In the genomic region with DNA sequence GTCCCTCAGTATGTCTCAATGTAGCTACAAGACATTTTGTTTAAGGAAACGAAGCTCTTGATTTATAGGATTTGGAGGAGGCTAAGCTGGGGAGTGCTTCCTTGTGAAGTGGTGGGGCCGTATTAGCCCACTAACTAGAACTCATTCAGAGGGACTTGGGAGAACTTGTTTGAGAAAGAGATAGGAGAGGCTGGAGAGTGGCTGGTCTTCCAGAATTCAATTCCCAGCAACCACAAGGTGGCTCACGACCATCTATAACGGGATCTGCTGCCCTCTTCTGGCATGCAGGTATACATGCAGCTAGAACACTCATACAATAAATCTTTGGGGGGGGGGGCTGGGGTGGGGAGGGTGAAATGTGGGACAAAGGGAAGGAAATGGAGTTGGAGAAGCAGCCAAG, we compare ENCODE assay signal across 8 mouse cellular contexts.
DNase-seq lines count a peak whose midpoint lies in the region; ATAC-seq and TF ChIP-seq lines count a peak whose summit lies in the region.
"Had no signal": no experiment of that assay in that cellular context is flagged by ENCODE, and none has a peak within 500 bp of the region (broad histone marks: within the 10 kb centered on the region; RNA-seq: fewer than 3 reads in every experiment).

No protein-coding gene starts in this region.

- CTCF ChIA-PET in Patski (lab: Charles Lee): interaction anchor here (0.9 to 10.0 kb wide), 13 partner anchors 9 to 146 kb away, joined by 3 to 77 read pairs (median 5); no protein-coding TSS in a partner anchor

- H3K4me3 ChIP-seq in midbrain, embryonic 11.5 days (ENCODE audit: low read depth, low read length): no peak overlapping the region
- H3K4me3 ChIP-seq in midbrain, embryonic 16.5 days (ENCODE audit: low read depth, low read length): no peak overlapping the region
- H3K4me3 ChIP-seq in intestine, embryonic 16.5 days (ENCODE audit: low read length): no peak overlapping the region
- no peak overlapping the region for H3K4me3 ChIP-seq in lung, postnatal 0 days (ENCODE audit: low read depth, low read length)
- H3K4me3 ChIP-seq: limb, embryonic 13.5 days had no signal

- ATAC-seq in midbrain, embryonic 11.5 days (ENCODE audit: low FRiP score): no peak
- no peak for ATAC-seq in midbrain, embryonic 16.5 days
- peak; percentile 41 for ATAC-seq in Patski
- ATAC-seq in intestine, embryonic 16.5 days: peak; percentile 57; the same call in 1 of the 2 replicates
- ATAC-seq in lung, postnatal 0 days: peak; percentile 46
- ATAC-seq in monocyte, adult 5-6 weeks (replicated peaks; ENCODE audit: insufficient number of reproducible peaks, low FRiP score, low TSS enrichment, poor library complexity, severe bottlenecking): no peak

- H3K9ac ChIP-seq in midbrain, embryonic 11.5 days (ENCODE audit: low read length): no peak overlapping the region
- H3K9ac ChIP-seq in midbrain, embryonic 16.5 days (ENCODE audit: low read depth, low read length): no peak overlapping the region
- no peak overlapping the region for H3K9ac ChIP-seq in intestine, embryonic 16.5 days (ENCODE audit: low read depth, low read length)
- H3K9ac ChIP-seq in lung, postnatal 0 days (replicated peaks; ENCODE audit: low read depth): no peak overlapping the region
- H3K9ac ChIP-seq: limb, embryonic 13.5 days had no signal

- peak; percentile 91 for DNase-seq in midbrain, embryonic 11.5 days (ENCODE audit: low spot score, missing footprints)
- DNase-seq in Patski (ENCODE audit: low read depth, low spot score): no peak
- peak; percentile 68 for DNase-seq in embryo, embryonic 10 days (ENCODE audit: low spot score)
- DNase-seq in lung, postnatal 0 days (ENCODE audit: low spot score): peak; percentile 72

- TF ChIP-seq CTCF in Patski (IDR thresholded peaks at IDR 0.05): peak; percentile 76
- TF ChIP-seq CTCF in lung, postnatal 0 days (IDR thresholded peaks at IDR 0.05): peak; percentile 88

- H3K36me3 ChIP-seq in midbrain, embryonic 11.5 days (ENCODE audit: control insufficient read depth, insufficient read depth, low read length): no peaks in the 10 kb centered on the region
- H3K36me3 ChIP-seq in midbrain, embryonic 16.5 days (ENCODE audit: control insufficient read depth, insufficient read depth, low read length): no peaks in the 10 kb centered on the region
- H3K36me3 ChIP-seq in intestine, embryonic 16.5 days (ENCODE audit: control insufficient read depth, insufficient read depth, low read length): no peaks in the 10 kb centered on the region
- H3K36me3 ChIP-seq in lung, postnatal 0 days (ENCODE audit: insufficient read depth, low read length): no peaks in the 10 kb centered on the region
- H3K36me3 ChIP-seq: limb, embryonic 13.5 days had no signal

- peaks cover 16% of the 10 kb centered on the region for H3K4me1 ChIP-seq in midbrain, embryonic 11.5 days (ENCODE audit: control insufficient read depth, insufficient read depth, low read length)
- peaks cover 7% of the 10 kb centered on the region; the same call in 1 of the 2 replicates for H3K4me1 ChIP-seq in midbrain, embryonic 16.5 days (ENCODE audit: control insufficient read depth, insufficient read depth, low read length)
- no peaks in the 10 kb centered on the region for H3K4me1 ChIP-seq in intestine, embryonic 16.5 days (ENCODE audit: control insufficient read depth, insufficient read depth, low read length)
- 0 out of 2 replicates have a peak, but pooled peaks cover 3% of the 10 kb centered on the region for H3K4me1 ChIP-seq in lung, postnatal 0 days (ENCODE audit: insufficient read depth, low read depth, low read length)

- 30% methylated on average over 4 of the region's 4 CpGs for WGBS in midbrain, embryonic 11.5 days
- 33% methylated on average over 4 of the region's 4 CpGs for WGBS in midbrain, embryonic 16.5 days
- 13% methylated on average over 4 of the region's 4 CpGs for WGBS in intestine, embryonic 16.5 days
- 11% methylated on average over 4 of the region's 4 CpGs for WGBS in lung, postnatal 0 days

- no peaks in the 10 kb centered on the region for H3K9me3 ChIP-seq in midbrain, embryonic 11.5 days (ENCODE audit: control insufficient read depth, low read length)
- no peaks in the 10 kb centered on the region for H3K9me3 ChIP-seq in midbrain, embryonic 16.5 days (replicated peaks; ENCODE audit: control insufficient read depth, low read length, poor library complexity, severe bottlenecking)
- no peaks in the 10 kb centered on the region for H3K9me3 ChIP-seq in intestine, embryonic 16.5 days (ENCODE audit: control insufficient read depth, low read length)
- no peaks in the 10 kb centered on the region for H3K9me3 ChIP-seq in lung, postnatal 0 days (ENCODE audit: low read length)
- H3K9me3 ChIP-seq: limb, embryonic 13.5 days had no signal

- H3K4me2 ChIP-seq in midbrain, embryonic 11.5 days: no peak overlapping the region
- H3K4me2 ChIP-seq in midbrain, embryonic 16.5 days (ENCODE audit: low read length): no peak overlapping the region
- no peak overlapping the region for H3K4me2 ChIP-seq in intestine, embryonic 16.5 days (ENCODE audit: low read depth, low read length)
- H3K4me2 ChIP-seq in lung, postnatal 0 days (replicated peaks; ENCODE audit: low read depth, low read length): no peak overlapping the region
- H3K4me2 ChIP-seq: limb, embryonic 13.5 days had no signal

- no peak overlapping the region for H3K27ac ChIP-seq in midbrain, embryonic 11.5 days (ENCODE audit: low read depth, low read length)
- H3K27ac ChIP-seq in midbrain, embryonic 16.5 days (ENCODE audit: low read length): no peak overlapping the region
- H3K27ac ChIP-seq in intestine, embryonic 16.5 days (ENCODE audit: low read length): peak overlapping the region; percentile 23; the same call in 1 of the 2 replicates
- H3K27ac ChIP-seq in lung, postnatal 0 days (ENCODE audit: low read length): no peak overlapping the region
- H3K27ac ChIP-seq: limb, embryonic 13.5 days had no signal

- TF ChIP-seq EP300 in lung, postnatal 0 days (IDR thresholded peaks at IDR 0.05): no peak

- H3K27me3 ChIP-seq in midbrain, embryonic 11.5 days (ENCODE audit: control insufficient read depth, insufficient read depth, low read length): no peaks in the 10 kb centered on the region
- no peaks in the 10 kb centered on the region for H3K27me3 ChIP-seq in midbrain, embryonic 16.5 days (ENCODE audit: control insufficient read depth, insufficient read depth, low read depth, low read length)
- peaks cover 8% of the 10 kb centered on the region for H3K27me3 ChIP-seq in Patski
- no peaks in the 10 kb centered on the region for H3K27me3 ChIP-seq in intestine, embryonic 16.5 days (replicated peaks; ENCODE audit: control insufficient read depth, insufficient read depth, low read length)
- no peaks in the 10 kb centered on the region for H3K27me3 ChIP-seq in lung, postnatal 0 days (replicated peaks; ENCODE audit: insufficient read depth, low read length)
- H3K27me3 ChIP-seq: limb, embryonic 13.5 days had no signal

- in situ Hi-C loops in Patski (cut with MboI; ENCODE audit: low pct_unique_long_range_greater_than_20kb): no loop called here

- POLR2A ChIA-PET in Patski (lab: Charles Lee): interaction anchor here (0.6 to 1.6 kb wide), 2 partner anchors 108 to 133 kb away, joined by 4 to 6 read pairs; no protein-coding TSS in a partner anchor

Comparison
In these comparisons a context has a peak if more than half of its experiments do, and no peak if none do; other contexts are left out.
1. ATAC-seq: peak in Patski (single experiment), intestine, embryonic 16.5 days (single experiment) and lung, postnatal 0 days (single experiment); none in midbrain, embryonic 11.5 days (single experiment), midbrain, embryonic 16.5 days (single experiment) and monocyte, adult 5-6 weeks (single experiment).